Mouse (Mus musculus) olfactory bulb, adult 2 months (tissue): Measurements from ENCODE around the gene Syn3. TPM values are rescaled to one million over a fixed set of nuclear protein-coding genes. Genes with fewer than 3 reads are reported as not detected.

Experiments used
- H3K27ac ChIP-seq: fragments of 200-500 bp; 2 replicates; pipeline ENCODE4 v1.5.1; 2012; ENCODE audit warnings: low read depth, low read length; ENCODE audit not compliant: insufficient read depth
- H3K4me1 ChIP-seq: fragments of 200-500 bp; 2 replicates; pipeline ENCODE4 v1.6.1; 2012; ENCODE audit warnings: low read length; ENCODE audit not compliant: control insufficient read depth, insufficient read depth
- H3K4me3 ChIP-seq: fragments of 200-500 bp; 2 replicates; pipeline ENCODE4 v1.5.1; 2012; ENCODE audit warnings: mild to moderate bottlenecking, low read depth, low read length, moderate library complexity; ENCODE audit not compliant: insufficient read depth
- CTCF ChIP-seq: fragments of 200-500 bp; IDR thresholded peaks from 2 replicates; pipeline ENCODE4 v1.5.1; 2012; ENCODE audit warnings: low read depth, mild to moderate bottlenecking, low read length, moderate library complexity; ENCODE audit not compliant: insufficient read depth
- POLR2A ChIP-seq: fragments of 200-500 bp; IDR thresholded peaks from 2 replicates; pipeline ENCODE4 v1.6.1; 2012; ENCODE audit warnings: mild to moderate bottlenecking, low read depth, low read length, moderate library complexity; ENCODE audit not compliant: insufficient read depth
- WGBS: fragments of 180-500 bp; shearing (Covaris S2); methylation state at CpG from one replicate; pipeline ENCODE4 v1.1.7; 2018; 5-methylcytosine and 5-hydroxymethylcytosine counted together
- polyA plus RNA-seq: library from polyadenylated mRNA; stranded (reverse); fragments of >200 nt; gene quantifications from 2 replicates; pipeline ENCODE4 v1.2.4, GENCODE M21; 2012; ENCODE audit warnings: low replicate concordance; ENCODE audit not compliant: missing spikeins, insufficient read depth, insufficient read length

The Syn3 gene
- polyA plus RNA-seq, 1 experiment, result not detected

DNA sequence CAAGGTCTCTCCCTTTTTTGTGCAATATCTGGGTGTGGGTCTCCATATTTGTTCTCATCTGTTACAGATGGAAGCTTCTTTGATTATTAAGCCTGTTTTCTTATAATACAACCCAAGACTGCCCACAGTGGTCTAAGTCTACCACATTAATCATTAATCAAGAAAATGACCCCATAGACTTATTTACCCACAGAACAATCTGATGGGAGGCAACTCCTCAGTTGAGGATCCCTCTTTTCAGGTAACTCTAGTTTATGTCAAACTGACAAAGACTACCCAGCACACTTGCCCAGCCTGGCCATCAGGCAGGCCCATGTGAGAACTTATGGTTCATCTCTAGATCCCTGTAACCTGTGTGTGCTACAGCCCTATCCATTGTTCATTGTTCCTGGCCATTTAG lies 345.5 kb downstream of the Syn3 start:
- Histone ChIP-seq H3K27ac (no peak overlapping the region), H3K4me1 (peaks cover 2% of the 10 kb centered on the region; the same call in 1 of the 2 replicates), H3K4me3 (no peak overlapping the region)
- no peak for TF ChIP-seq POLR2A
- no peak for TF ChIP-seq CTCF

DNA sequence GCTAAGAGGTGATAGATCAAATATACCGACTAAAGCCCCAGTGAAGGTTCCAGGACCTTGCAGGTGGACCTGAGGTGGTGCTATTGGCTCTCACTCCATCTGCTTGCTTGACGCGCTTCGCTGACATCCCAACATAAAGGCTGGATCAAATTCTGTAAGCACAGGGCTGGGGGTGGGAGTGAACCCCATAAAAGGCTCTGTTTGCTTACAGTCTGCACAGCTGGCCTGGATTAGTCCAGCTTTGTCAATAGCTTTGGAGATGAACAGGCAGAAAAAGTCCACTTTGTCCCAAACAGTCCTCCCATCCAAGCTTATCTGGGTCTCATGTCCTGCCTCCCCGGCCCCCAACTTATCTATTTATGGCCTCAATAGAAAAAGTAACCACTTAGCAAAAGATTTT lies 347.3 kb downstream of the Syn3 start:
- no peak overlapping the region for H3K27ac ChIP-seq
- H3K4me3 ChIP-seq, result no peak overlapping the region
- WGBS, result 93% methylated on average over 5 of the region's 5 CpGs
- H3K4me1 ChIP-seq, result peaks cover 7% of the 10 kb centered on the region; the same call in 1 of the 2 replicates
- TF ChIP-seq CTCF, result no peak
- TF ChIP-seq POLR2A, result no peak

DNA sequence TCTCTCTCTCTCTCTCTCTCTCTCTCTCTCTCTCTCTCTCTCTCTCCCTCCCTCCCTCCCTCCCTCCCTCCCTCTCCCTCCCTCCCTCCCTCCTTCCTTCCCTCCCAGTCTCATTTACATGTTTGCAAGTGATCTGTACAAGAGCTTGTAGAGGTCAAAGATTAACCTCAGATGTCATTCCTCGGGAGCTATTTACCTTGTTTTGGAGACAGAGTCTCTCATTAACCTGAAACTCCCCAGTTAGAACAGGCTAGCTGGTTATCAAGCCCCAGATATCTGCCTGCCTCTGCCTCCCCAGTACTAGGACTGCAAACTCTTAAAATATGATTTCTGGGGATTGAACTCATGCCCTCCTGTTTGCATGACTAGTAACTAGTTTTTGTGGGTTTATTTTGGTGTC lies 348.6 kb downstream of the Syn3 start:
- Histone ChIP-seq H3K4me1 (peaks cover 14% of the 10 kb centered on the region), H3K4me3 (no peak overlapping the region), H3K27ac (no peak overlapping the region)
- WGBS, result 100% methylated on average over 1 of the region's 1 CpGs
- TF ChIP-seq POLR2A (no peak), CTCF (no peak)

DNA sequence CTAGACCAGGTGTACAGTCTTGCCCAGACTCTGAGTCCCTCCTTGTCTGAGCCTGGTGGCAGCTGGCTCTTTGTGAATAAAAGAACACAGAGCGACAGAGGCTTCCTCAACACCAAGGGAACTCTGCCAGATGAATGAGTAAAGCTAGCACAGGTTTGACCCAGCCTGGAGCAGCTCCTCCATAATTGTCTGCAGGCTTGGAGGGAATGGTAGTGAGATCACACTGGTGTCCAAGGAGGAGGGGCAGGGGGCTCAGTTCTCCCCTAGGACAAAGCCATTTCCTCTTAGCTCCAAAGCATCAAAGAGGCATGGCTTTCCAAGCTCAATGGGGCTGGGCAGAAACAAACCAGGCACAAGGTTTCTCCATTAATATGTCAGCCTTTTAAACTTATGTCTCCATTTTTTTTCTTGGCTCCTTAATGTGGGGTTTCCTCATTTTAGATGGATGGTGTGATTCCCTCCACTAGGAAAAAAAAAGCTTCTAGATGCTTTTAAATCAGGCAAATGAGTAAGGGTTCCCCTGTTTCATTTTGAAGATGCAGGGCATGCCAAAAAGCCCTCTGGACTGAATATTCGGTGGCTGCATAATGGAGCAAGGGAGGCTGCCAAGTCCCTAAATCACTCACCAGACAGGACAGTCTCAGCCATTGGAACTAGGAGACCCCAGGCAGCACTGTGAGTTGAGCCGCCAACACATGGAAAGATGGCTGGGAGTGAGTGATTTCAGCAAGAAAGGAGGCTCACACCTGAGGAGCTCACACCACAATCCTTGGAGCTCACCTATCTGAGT lies 349.5 kb downstream of the Syn3 start:
- peaks cover 14% of the 10 kb centered on the region for H3K4me1 ChIP-seq
- H3K4me3 ChIP-seq, result no peak overlapping the region
- 65% methylated on average over 3 of the region's 3 CpGs for WGBS
- TF ChIP-seq CTCF (no peak), POLR2A (no peak)
- H3K27ac ChIP-seq, result no peak overlapping the region

DNA sequence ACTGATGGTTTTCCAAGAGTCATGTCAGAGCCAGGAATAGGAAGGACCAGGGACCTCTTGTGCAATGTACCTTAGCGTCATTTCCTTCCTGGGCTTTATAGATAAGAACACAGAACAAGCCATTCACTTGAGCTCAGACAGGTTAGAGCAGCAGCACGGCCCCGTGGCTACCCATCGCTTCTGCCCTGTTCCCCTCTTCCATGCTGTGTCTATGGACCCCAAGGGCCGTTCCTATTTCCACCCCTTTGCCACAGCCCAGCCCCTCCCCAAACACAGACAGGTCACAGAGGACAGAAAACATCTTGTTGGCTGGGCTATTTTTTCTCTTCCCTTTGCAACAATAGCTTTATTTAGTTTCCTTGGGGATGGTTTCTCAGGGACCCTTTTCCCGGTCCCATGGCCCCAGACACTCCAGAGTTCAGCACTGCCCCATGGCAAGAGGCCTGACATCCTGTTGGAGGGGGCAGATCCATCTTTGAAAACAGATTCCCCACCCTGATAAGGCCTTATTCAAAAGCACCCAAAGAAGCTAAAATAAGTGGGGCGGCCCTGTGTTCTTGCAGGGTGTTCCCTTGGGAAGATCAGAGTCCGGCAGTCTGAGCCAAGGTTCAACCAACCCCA lies 359.5 kb downstream of the Syn3 start:
- Histone ChIP-seq H3K4me1 (0 out of 2 replicates have a peak, but pooled peaks cover 3% of the 10 kb centered on the region), H3K27ac (no peak overlapping the region), H3K4me3 (no peak overlapping the region)
- WGBS, result 85% methylated on average over 8 of the region's 8 CpGs
- TF ChIP-seq CTCF (no peak), POLR2A (no peak)

DNA sequence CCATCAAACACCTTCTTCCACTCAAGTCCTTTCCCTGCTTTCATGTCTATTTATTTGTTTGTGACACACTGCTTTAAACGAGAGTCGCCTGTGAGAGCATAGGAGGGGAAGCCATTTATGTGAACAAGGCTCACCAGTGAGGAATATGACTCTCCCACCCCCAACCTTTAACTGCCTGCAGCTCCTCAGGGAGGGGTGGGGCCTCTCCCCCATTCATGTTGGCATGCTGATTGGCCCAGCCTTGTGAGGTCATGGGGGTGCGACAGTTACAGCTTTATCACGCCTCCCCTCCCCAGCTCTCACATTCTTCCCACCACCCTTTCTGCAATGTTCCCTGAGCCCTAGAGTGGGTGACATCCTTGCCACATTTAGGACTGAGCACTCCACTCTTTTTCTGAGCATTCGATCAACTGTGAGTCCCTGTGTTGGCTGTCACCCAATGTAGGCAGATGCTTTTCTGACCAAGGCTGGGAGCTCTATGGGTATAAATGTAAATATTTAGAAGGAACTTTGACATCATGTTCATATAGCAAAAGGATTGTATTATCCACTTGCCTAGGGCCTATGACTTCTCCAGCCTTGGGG lies 361.0 kb downstream of the Syn3 start:
- WGBS, result 61% methylated on average over 5 of the region's 5 CpGs
- no peak for TF ChIP-seq CTCF
- H3K27ac ChIP-seq, result no peak overlapping the region
- H3K4me3 ChIP-seq, result no peak overlapping the region
- H3K4me1 ChIP-seq, result 0 out of 2 replicates have a peak, but pooled peaks cover 3% of the 10 kb centered on the region

DNA sequence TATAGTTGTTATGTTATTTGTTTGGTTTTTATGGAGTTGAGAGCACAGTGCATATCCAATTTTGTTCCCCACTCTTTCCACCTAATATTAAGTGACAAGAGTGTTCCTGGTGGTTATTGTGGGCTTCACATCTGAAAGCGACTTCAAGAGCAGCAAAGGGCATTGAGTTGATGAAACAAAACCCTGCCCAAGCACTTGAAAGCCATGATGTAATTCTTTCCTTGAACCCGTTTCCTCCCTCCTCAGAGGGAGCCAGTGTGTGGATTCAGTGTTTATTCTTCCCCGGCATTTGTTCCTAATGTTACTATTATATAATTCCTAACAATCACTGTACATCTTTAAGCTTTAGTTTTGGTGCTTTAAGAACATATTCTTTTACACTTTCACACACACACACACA lies 361.6 kb downstream of the Syn3 start:
- TF ChIP-seq CTCF, result no peak
- TF ChIP-seq POLR2A, result no peak
- Histone ChIP-seq H3K4me3 (no peak overlapping the region), H3K4me1 (0 out of 2 replicates have a peak, but pooled peaks cover 3% of the 10 kb centered on the region), H3K27ac (no peak overlapping the region)
- WGBS, result 41% methylated on average over 3 of the region's 3 CpGs

DNA sequence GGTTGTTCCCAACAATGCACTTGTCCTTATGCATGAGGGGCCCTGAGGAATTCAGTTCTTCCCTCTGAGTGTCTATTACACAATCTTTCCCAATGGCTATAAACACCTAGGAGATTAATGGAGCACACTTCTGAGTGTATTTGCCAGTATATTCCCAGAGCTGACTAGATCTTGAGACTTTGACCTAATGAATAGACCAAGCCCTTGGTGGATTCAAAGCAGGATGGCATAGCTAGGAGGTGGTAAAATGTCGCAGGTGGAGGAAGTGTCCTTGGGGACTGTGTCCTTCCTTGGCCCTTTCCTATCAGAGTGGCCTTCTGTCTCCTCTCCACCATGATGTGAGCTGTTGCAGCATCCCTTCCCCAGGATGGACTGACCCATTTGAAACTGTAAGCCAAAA lies 362.4 kb downstream of the Syn3 start:
- TF ChIP-seq CTCF (no peak), POLR2A (no peak)
- H3K27ac ChIP-seq, result no peak overlapping the region
- 100% methylated on average over 1 of the region's 1 CpGs for WGBS

DNA sequence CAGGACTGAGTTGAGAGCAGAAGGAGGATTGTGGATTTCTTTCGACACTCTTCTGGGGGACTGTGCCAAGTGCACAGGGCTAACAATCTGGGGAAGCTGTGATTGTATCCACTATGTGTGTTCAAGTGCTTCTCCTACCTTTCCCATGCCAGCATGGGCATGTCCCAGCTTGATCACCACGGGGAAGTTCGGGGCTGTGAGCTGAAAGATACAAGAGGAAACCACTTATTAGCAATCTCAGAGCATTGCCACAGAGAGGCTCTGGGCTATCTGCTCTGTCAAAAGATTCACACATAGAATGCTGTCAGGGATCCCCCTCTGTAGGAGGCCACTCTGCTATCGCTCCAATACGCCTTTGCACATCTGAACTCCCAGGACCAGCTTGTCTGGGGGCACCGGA lies 363.8 kb downstream of the Syn3 start:
- H3K4me3 ChIP-seq, result no peak overlapping the region
- H3K27ac ChIP-seq, result no peak overlapping the region
- TF ChIP-seq POLR2A, result no peak
- H3K4me1 ChIP-seq, result 0 out of 2 replicates have a peak, but pooled peaks cover 3% of the 10 kb centered on the region
- WGBS, result 76% methylated on average over 6 of the region's 6 CpGs

More for the DNA sequence above, 362.4 kb downstream of the Syn3 start:
- Histone ChIP-seq H3K4me1 (0 out of 2 replicates have a peak, but pooled peaks cover 3% of the 10 kb centered on the region), H3K4me3 (no peak overlapping the region)
